Mouse (Mus musculus): ENCODE data around the gene Wasf3. TPM values are rescaled to one million over a fixed set of nuclear protein-coding genes. Genes with fewer than 3 reads are reported as not detected.
"Not testable (repeated sequence)": the region's sequence is repeated elsewhere in the genome, so short reads cannot be mapped to it uniquely, and the experiment has no call there.

Gene Wasf3
- polyA plus RNA-seq, 1 experiment from 2014 or later, result 19.0 TPM

DNA sequence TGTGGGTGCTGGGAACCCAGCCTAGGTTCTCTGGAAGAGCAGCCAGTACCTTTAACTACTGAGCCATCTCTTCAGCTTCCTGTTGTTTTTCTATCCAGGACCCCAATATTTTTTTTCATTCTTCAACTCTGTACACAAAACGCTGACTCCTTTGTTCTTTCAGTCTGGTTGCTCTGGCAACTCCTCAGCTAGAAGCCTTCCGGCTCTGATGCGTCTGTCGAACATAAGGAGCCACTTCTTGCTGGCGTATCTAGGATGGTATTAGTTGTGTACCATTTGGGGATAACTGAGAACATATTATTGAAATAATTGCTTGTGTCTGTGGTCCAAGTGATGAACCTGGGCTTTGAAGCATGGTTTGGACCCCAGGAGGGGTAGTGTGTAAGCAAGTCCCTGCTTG is 12.5 kb downstream of the Wasf3 start:
- DNase-seq (ENCODE audit: low read depth, low spot score), result no peak
- H3K27me3 ChIP-seq, result no peaks in the 10 kb centered on the region
- in situ Hi-C loops (cut with MboI; ENCODE audit: low pct_unique_long_range_greater_than_20kb), result loop anchor here (25.0 kb wide), 1 partner anchor 465 kb away; no protein-coding TSS in a partner anchor
- no peak for TF ChIP-seq CTCF (IDR thresholded peaks at IDR 0.05)
- ChIA-PET CTCF (interaction anchor here (0.8 to 2.3 kb wide), 5 partner anchors 9 to 23 kb away, joined by 3 to 11 read pairs (median 3); no protein-coding TSS in a partner anchor), POLR2A (no interaction called here)
- ATAC-seq, result no peak

DNA sequence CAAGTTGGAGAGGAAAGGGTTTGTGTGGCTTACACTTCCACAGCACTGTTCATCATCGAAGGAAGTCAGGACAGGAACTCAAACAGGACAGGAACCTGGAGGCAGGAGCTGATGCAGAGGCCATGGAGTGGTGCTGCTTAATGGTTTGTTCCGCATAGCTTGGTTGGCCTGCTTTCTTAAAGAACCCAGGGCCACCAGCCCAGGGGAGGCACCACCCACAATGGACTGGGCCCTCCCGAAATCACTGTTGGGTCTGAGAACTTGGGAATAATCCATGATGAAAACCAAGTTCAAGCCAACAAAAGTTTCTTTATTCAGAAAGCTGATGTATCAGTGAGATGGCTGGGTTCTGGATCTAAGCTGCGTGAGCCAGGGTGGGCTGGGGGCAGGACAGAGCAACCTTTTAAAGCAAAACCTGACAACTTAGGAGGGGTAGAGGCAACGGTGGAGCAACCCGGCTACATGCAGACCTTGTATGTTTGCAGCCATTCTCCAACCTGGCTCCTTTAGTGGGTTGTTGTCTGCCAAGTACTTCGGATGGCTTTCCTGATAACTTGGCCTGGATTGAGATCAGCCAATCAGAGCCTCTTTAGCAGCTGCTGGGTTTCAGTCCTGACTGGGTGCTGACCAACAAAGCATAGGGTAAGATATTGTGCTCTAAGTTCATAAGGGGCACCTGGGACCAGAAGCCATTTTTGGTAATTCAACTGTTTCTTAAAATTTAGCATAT is 13.8 kb downstream of the Wasf3 start:
- in situ Hi-C loops (cut with MboI; ENCODE audit: low pct_unique_long_range_greater_than_20kb), result loop anchor here (25.0 kb wide), 1 partner anchor 464 kb away; no protein-coding TSS in a partner anchor
- no peak for ATAC-seq
- no peak for DNase-seq (ENCODE audit: low read depth, low spot score)
- ChIA-PET POLR2A (no interaction called here), CTCF (interaction anchor here (0.8 to 1.3 kb wide), 3 partner anchors 10 to 22 kb away, joined by 3 to 5 read pairs (median 3); no protein-coding TSS in a partner anchor)
- no peak for TF ChIP-seq CTCF (IDR thresholded peaks at IDR 0.05)
- no peaks in the 10 kb centered on the region for H3K27me3 ChIP-seq

DNA sequence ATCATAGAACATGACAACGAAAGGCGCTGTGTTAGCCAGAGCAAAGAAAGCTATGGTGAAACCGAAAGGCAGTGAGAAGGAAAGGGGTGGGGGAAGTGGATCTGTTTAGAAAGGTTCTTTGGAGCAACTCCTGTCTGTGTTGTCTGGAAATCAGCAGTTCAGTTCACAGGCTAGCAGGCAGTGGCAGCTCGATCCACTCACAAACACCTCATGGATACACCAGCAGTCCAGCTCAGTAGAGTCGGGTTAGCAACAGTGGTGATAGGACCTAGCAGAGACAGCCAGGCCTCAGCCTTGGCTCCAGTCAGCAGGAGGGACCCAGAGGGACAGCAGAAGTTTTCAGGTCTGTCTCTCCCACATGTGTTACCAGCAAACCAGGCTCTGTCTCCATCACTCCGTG is 16.2 kb downstream of the Wasf3 start:
- ATAC-seq; in situ Hi-C loops (cut with MboI; ENCODE audit: low pct_unique_long_range_greater_than_20kb); H3K27me3 ChIP-seq; DNase-seq (ENCODE audit: low read depth, low spot score); POLR2A ChIA-PET: not testable (repeated sequence)
- CTCF ChIA-PET, result interaction anchor here (1.1 kb wide), 1 partner anchor 19 kb away, joined by 3 read pairs; no protein-coding TSS in a partner anchor

DNA sequence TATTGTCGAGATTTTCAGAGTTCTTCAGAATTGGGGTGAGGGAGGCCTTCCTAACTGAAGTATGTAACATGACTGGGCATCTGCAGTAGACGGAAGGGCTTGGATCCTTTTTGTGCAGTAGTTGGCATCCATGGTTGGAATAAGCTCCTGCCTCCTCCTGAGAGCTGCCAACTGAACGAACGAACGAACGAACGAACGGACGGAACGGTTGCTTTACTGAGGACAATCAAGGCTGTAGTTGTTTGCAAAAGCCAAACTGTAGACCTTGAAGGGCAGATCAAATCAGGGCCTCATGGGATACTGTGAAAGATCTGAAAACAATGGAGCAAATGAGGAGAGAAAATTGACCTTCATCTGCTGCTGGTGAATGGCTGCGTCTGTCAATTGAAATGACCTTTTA is 17.5 kb downstream of the Wasf3 start:
- in situ Hi-C loops (cut with MboI; ENCODE audit: low pct_unique_long_range_greater_than_20kb), result no loop called here

DNA sequence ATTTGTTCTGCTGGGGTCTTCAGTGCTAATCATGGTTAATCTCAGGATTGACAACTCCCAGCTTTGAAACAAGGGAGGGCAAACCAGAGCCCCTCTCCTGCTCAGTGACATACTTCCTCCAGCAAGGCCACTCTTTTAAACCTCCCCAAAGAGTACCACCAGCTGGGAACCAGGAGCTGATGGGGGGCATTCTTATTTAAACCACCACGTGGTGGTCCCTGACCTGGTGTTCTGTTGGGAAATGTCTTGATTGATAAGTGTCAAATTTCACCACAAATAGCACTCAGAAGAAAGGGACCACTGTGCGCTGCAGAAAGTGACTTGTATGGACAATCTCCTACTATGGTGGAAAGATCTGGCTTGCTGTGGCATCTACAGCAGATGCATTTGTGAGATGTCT is 19.1 kb downstream of the Wasf3 start:
- in situ Hi-C loops (cut with MboI; ENCODE audit: low pct_unique_long_range_greater_than_20kb), result no loop called here
- ChIA-PET CTCF (interaction anchor here (2.3 kb wide), 1 partner anchor 11 kb away, joined by 6 read pairs; no protein-coding TSS in a partner anchor), POLR2A (interaction anchor here (0.6 kb wide), 1 partner anchor 12 kb away, joined by 5 read pairs; no protein-coding TSS in a partner anchor)

More for the DNA sequence above, 17.5 kb downstream of the Wasf3 start:
- TF ChIP-seq CTCF (IDR thresholded peaks at IDR 0.05), result no peak
- H3K27me3 ChIP-seq, result no peaks in the 10 kb centered on the region
- DNase-seq (ENCODE audit: low read depth, low spot score) (no peak), ATAC-seq (no peak)
- CTCF ChIA-PET, result interaction anchor here (2.3 kb wide), 1 partner anchor 9 kb away, joined by 6 read pairs; no protein-coding TSS in a partner anchor
- POLR2A ChIA-PET, result no interaction called here

DNA sequence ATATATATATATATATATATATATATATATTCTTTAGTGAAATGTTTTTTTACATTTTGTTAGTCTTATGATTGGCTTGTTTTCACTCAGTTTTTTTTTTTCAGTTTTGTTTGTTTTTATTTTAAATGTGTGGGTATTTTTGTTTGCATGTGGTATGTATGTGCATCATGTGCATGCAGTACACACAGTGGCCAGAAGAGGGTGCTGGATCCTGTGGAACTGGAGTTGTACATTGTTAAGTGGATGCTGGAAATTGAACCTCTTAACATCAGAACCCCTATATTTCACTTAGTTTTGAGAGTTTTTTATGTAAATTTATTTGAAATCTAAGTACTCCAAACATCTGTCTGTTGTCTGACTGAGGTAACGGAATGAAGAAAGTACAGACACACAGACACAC is 21.3 kb downstream of the Wasf3 start:
- H3K27me3 ChIP-seq, result no peaks in the 10 kb centered on the region
- DNase-seq (ENCODE audit: low read depth, low spot score) (no peak), ATAC-seq (no peak)
- ChIA-PET CTCF (interaction anchor here (1.3 to 2.0 kb wide), 2 partner anchors 13 to 15 kb away, joined by 4 read pairs; no protein-coding TSS in a partner anchor), POLR2A (no interaction called here)
- no peak for TF ChIP-seq CTCF (IDR thresholded peaks at IDR 0.05)
- in situ Hi-C loops (cut with MboI; ENCODE audit: low pct_unique_long_range_greater_than_20kb), result no loop called here

More for the DNA sequence above, 19.1 kb downstream of the Wasf3 start:
- DNase-seq (ENCODE audit: low read depth, low spot score) (no peak), ATAC-seq (no peak)
- no peak for TF ChIP-seq CTCF (IDR thresholded peaks at IDR 0.05)
- H3K27me3 ChIP-seq, result no peaks in the 10 kb centered on the region

DNA sequence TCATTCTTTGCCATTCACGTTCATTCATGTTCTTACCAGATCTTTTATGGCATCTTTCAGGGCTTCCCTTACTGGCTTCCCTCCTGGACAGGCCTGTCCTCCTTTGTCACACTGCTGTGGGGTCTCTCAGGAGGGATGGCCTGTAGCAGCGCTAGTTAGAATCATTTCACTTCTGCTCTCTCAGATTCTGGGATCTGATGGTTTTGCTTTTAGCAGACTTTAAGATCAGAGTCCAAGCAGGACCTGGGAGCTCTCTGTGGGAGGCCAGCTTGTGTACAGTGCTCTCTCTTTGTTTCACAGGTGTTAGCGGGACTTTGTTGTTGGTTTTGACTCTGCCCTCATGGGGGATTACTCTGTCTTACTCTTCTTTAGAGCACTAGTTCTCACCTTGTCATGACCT is 23.0 kb downstream of the Wasf3 start:
- no peak for DNase-seq (ENCODE audit: low read depth, low spot score)
- ATAC-seq, result no peak
- no peaks in the 10 kb centered on the region for H3K27me3 ChIP-seq
- no peak for TF ChIP-seq CTCF (IDR thresholded peaks at IDR 0.05)
- ChIA-PET CTCF (interaction anchor here (2.9 kb wide), 1 partner anchor 13 kb away, joined by 8 read pairs; no protein-coding TSS in a partner anchor), POLR2A (no interaction called here)
- in situ Hi-C loops (cut with MboI; ENCODE audit: low pct_unique_long_range_greater_than_20kb), result no loop called here

DNA sequence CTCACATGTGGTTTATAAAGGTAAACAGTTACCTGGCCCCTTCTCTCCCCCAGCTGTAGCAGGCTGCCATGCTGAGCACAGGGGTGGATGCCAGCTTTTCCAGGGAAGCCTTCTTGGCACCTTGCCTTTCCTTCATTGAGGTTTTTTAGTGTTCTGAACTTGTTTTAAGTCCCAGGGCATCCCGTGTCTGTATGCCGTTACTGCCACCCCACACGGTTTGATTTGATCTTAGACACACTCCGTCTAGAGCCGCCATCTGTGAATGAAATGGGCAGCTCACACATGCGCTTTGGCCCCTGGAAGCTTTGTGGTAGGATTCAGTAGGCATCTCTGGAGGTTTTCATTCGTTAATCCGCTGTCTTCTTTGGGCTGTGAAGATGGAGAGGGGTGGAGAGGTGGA is 23.8 kb downstream of the Wasf3 start:
- TF ChIP-seq CTCF (IDR thresholded peaks at IDR 0.05), result no peak
- in situ Hi-C loops (cut with MboI; ENCODE audit: low pct_unique_long_range_greater_than_20kb), result no loop called here
- H3K27me3 ChIP-seq, result no peaks in the 10 kb centered on the region
- no peak for ATAC-seq
- ChIA-PET CTCF (interaction anchor here (0.8 to 2.9 kb wide), 3 partner anchors 12 to 23 kb away, joined by 4 to 8 read pairs (median 4); partner anchors contain the start of gene Wasf3), POLR2A (no interaction called here)
- no peak for DNase-seq (ENCODE audit: low read depth, low spot score)

DNA sequence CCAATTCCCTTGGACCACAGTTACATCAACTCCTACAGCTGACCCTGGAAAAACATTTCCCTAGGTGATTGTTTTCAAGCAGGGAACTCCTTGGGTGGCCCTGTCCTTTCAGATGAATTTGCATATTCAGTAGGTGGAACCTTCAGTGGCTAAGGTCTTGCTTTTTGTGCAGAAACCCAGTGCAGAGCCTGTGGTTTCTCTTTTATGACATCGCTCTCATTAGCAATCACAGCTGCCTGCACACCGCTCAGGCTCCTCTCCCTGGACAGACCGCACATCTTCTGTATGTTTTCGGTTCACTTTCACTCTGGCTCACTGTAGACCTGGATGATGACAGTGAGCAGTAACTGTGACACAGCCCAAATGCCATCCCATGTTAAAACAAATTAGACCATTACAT is 26.0 kb downstream of the Wasf3 start:
- TF ChIP-seq CTCF (IDR thresholded peaks at IDR 0.05), result no peak
- CTCF ChIA-PET, result no interaction called here
- in situ Hi-C loops (cut with MboI; ENCODE audit: low pct_unique_long_range_greater_than_20kb), result no loop called here
- ATAC-seq (peak; percentile 80), DNase-seq (ENCODE audit: low read depth, low spot score) (peak; percentile 34)
- POLR2A ChIA-PET, result no interaction called here
- no peaks in the 10 kb centered on the region for H3K27me3 ChIP-seq

DNA sequence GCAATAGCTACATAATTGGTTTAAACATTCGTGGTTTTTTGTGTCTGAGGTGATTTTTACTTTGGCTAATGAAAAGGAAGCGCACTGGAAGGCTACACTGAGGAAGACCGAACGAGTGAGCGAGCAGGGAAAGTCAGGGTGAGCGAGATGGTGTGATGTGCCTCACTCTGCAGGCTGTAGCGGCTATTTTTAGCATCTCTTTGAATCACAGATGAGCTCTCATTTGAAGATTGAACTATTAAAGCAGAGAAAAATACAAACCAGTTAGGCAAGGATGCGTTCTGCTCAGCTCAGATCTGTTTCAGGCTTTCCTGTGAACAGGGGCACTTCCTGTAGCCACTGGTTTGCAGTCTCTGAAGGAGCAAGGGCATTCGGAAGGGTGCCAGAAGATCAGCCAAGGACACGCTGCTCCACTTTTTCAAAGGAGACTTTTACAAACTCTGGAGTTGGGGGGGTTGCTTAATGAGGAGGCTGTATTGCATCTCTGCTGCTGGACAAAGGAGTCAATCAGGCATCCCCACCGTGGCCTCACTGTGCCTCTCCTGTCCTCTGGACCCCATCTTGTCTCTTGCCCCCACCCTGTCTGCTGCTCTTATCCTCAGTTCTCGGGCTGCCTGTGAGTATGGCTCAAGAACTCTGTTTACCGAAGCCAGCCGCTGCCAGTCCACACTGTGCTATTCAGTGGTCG is 28.1 kb downstream of the Wasf3 start:
- no peak for TF ChIP-seq CTCF (IDR thresholded peaks at IDR 0.05)
- ChIA-PET POLR2A (no interaction called here), CTCF (no interaction called here)
- in situ Hi-C loops (cut with MboI; ENCODE audit: low pct_unique_long_range_greater_than_20kb), result no loop called here
- ATAC-seq (no peak), DNase-seq (ENCODE audit: low read depth, low spot score) (no peak)
- H3K27me3 ChIP-seq, result no peaks in the 10 kb centered on the region

DNA sequence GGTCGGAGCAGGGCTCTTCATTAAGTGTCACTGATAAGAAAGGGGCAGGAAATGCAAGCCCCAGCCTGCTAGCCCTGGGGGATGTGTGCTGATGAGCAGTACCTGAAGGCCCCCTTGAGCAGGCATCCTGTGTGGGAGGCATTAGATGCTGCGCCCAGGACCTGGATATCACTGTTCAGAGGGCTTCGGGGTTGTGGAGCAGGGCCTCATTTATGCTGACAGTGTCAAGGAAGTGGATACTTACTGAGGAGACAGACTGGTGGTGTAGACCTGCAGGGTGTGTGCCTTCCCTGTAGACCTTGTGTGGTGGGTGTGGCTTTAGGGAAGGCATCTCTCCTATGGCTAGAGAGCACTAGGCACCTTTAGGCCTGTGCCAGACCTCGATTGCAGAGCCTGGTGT is 29.8 kb downstream of the Wasf3 start:
- DNase-seq (ENCODE audit: low read depth, low spot score) (no peak), ATAC-seq (no peak)
- TF ChIP-seq CTCF (IDR thresholded peaks at IDR 0.05), result no peak
- in situ Hi-C loops (cut with MboI; ENCODE audit: low pct_unique_long_range_greater_than_20kb), result no loop called here
- CTCF ChIA-PET, result interaction anchor here (1.9 kb wide), 1 partner anchor 10 kb away, joined by 5 read pairs; no protein-coding TSS in a partner anchor
- POLR2A ChIA-PET, result no interaction called here
- no peaks in the 10 kb centered on the region for H3K27me3 ChIP-seq

All from Patski (cell line).